Mouse (Mus musculus) B cell, adult 62 days (primary cell): ENCODE data around the gene Slitrk6. TPM values are rescaled to one million over a fixed set of nuclear protein-coding genes. Genes with fewer than 3 reads are reported as not detected.

Experiments used
- total RNA-seq: library from RNA; stranded (reverse); gene quantifications from 4 replicates; pipeline ENCODE4 v1.2.4, GENCODE M21; 2023

The Slitrk6 gene
- not detected in 4 replicates for total RNA-seq

DNA sequence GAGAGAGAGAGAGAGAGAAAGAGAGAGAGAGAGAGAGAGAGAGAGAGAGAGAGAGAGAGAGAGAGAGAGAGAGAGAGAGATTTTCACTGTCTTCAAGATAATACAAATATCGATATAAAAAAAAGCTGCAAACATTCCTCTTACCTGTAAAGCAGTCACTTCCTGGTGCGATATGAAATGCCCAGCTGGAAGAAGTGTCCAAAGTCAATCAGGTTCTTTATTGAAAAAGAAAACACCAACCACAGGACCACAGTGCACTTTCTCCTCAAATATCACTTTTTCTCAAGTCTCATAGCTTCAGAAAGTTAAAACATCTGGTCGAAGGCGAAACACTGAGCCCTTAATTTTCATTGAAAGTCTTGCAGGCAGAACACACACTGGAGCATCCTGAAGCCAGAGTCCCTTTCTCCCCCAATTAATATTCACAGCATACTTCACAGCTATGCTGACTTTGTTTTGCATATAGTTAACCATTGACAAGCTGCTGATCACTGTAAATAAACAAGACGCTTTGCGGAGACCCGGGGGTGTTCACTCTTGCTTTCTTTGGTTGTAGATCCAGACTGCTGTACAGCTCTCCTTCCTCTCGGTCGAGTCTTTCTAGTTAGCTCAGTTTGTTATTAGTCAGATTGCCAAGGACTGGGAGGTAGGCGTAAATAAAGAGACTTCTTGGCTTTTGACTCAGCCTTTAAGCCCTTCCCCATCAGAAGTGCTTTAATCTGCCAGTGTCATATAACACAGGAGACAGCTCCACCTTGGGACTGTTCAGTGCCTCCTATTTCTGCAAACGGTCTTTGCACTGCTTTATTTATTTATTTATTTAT lies at the start of gene Slitrk6:
Gene Slitrk6 (minus strand): TSS at position 666 of the 824 bp plus-strand sequence.

